Mouse (Mus musculus) v-Abl transformed pro-B cells (cell line): Measurements from ENCODE around the gene Dusp3.
"Not testable (repeated sequence)": the region's sequence is repeated elsewhere in the genome, so short reads cannot be mapped to it uniquely, and the experiment has no call there.

Experiments
- in situ Hi-C, 2 experiments: fragments of 400-800 bp; cut with MboI; formaldehyde crosslinking; loops; one replicate each; pipeline ENCODE4 v1.15.1; 2025; ENCODE audit not compliant: unreplicated experiment in 2 of 2

The Dusp3 gene

GRCm38 (mm10) chr11:102013201-102013600 lies 26.4 kb upstream of the Dusp3 start:
- in situ Hi-C loops: no loop called here

DNA sequence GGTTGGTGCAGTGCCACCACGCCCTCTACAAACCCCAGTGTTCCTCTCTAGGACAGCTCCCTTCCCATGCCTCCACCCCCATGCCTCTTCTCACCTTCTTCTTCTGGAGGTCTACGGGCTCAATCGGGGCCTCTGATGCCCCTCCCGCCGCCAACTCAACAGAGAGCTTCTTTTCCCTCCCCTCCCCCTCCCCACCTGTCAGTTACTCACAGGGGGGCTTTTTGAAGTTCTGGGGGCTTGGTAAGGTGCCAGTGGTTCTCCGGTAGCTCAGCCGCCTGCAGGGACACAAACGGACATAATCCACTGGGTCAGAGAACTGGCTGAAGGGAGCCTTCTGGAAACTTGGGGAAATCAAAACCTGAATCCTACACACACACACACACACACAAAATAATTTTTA lies 24.7 kb upstream of the Dusp3 start:
- in situ Hi-C loops: no loop called here

GRCm38 (mm10) chr11:102010140-102010539 lies 23.3 kb upstream of the Dusp3 start:
- in situ Hi-C loops: no loop called here

DNA sequence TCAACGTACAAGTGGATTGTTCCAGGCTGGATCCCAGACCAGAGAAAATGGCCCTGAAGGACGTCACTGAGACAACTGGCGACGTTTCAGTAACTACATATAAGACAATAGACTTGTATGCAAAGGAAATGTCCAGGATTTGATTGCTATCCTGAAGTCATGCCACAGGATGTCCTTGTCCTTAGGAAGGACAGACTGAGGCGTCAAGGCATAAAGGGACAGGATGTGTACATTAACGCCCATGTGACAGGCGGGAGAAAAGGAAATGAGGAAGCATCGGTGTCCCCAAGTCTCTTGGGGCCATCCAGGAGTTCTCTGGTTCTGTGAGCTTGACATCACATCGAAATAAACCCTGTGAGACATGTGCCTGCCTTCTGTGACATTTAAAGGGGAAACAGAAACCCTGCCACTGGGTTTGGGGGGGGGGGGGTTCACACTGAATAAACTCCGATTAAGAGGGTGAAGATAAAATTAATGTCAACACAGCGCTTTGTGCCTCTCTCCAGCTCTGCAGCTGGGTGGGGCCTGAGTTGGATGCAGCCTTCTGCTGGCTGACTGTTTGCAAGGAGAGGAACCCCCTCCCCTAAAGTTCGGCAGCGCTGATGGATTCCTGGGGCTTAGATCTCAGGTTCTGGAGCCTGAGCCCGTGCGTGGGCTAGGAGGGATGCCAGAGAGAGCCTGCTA lies 22.3 kb upstream of the Dusp3 start:
- in situ Hi-C loops: no loop called here

DNA sequence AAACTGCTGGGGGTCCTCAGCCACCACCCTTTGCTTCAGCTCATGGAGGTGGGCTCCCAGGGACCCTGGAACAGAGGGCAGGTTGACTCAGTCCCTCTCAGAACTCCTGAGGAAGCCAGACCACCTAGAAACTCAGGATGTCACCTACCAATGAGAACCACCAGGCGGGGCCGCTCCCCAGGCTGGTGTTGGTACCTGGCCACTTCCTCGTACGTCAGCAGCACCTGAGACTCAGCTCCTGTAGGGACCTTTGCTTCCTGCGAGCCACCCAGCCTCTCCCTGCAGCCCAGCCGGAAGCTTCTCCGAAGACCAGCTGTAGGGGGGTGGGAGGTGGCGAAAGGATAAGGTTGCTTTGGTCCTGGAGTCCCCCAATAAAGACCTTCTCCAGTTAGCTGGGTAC lies 21.6 kb upstream of the Dusp3 start:
- in situ Hi-C loops: no loop called here

GRCm38 (mm10) chr11:102006688-102007087 lies 19.9 kb upstream of the Dusp3 start:
- in situ Hi-C loops: no loop called here

DNA sequence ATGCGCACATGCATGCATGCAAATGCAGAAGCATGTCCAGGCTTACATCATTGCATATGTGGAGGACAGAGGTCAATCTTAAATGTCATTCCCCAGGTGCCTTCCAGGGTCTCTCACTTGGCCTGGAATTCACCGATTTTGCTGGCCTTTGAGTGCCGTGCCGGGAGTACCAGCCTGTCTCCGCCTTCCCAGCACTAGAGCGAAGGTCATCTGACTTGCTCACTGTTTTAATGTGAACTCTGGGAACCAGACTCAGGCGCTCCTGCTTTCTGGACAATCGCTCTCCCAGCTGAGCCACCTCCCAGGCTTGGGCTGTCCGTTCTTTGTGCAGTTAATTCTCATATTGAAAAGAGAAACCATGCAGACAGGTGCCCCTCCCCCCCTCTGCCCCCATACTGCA lies 19.5 kb upstream of the Dusp3 start:
- in situ Hi-C loops: no loop called here

GRCm38 (mm10) chr11:102004251-102004650 lies 17.4 kb upstream of the Dusp3 start:
- in situ Hi-C loops: no loop called here

DNA sequence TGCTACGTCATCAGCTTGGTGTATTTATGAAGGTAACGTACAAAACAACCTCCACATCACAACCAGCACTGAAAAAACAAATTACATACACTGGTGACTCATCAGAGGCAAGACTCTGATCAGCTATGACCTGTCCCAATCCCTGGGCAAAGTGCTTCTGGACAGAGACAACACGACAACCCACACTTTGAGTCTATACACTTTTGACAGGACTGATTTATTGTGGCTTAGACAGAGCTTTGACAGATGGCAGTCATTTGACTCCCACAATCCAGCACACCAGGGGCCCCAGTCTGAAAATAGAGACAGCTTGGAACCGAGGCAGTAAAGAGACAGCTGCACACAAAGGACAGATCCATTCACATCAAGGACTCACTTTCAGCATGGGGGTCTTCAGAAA lies 12.7 kb upstream of the Dusp3 start:
- in situ Hi-C loops: loop anchor here in 1 of 2 experiments (5.0 to 10.0 kb wide), 2 partner anchors 38 to 145 kb away; partner anchors contain the start of gene Nags

DNA sequence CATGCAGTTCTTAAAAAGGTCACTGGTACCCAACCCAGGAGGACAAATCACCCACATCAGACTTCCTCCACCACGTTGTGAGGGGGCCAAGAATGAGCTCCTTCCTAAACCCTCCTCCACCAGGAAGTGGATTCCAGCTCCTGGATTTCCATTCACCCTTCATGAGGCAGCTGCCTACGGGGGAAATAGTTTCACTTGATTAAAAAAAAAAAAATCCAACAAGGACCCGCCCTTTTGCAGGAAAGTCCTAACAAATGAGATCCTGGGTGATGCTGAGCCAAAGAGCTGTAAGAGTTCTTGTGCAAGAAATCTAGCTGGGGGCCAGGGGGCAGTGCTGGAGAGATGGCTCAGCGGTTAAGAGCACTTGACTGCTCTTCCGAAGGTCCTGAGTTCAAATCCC lies 11.4 kb upstream of the Dusp3 start:
- in situ Hi-C loops: loop anchor here in 1 of 2 experiments (5.0 to 10.0 kb wide), 2 partner anchors 39 to 147 kb away; partner anchors contain the start of gene Nags

- in situ Hi-C loops: loop anchor here in 1 of 2 experiments (5.0 to 10.0 kb wide), 2 partner anchors 41 to 149 kb away; partner anchors contain the start of gene Nags
Measured at GRCm38 (mm10) chr11:101995938-101996337, 9.1 kb upstream of the Dusp3 start.

- in situ Hi-C loops: loop anchor here (5.0 to 10.0 kb wide), 3 partner anchors 43 to 151 kb away; partner anchors contain the start of gene Nags (in 1 of the 2)
Measured at GRCm38 (mm10) chr11:101994100-101994499, 7.3 kb upstream of the Dusp3 start.

DNA sequence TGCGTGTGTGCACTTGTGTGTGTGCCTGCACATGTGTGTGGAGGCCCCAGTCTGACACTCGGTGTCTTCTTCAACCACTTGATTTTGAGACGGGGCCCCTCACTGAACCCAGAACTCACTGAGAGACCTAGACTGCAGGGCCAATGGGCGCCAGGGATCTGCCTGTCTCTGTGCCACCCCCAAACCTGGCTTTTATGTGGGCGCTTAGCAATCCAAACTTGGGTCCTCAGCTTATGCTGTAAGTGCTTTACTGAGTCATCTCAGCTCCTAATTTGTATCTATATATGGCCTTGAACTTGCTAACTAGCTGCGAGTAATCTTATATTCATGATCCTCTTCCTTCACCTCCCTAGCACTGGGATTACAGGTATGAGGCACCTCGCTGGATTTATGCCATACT lies 5.6 kb upstream of the Dusp3 start:
- in situ Hi-C loops: loop anchor here (5.0 to 10.0 kb wide), 3 partner anchors 45 to 152 kb away; partner anchors contain the start of gene Nags (in 1 of the 2)

GRCm38 (mm10) chr11:101991813-101992212 lies 5.0 kb upstream of the Dusp3 start:
- in situ Hi-C loops: loop anchor here (5.0 to 10.0 kb wide), 3 partner anchors 45 to 153 kb away; partner anchors contain the start of gene Nags (in 1 of the 2)

- in situ Hi-C loops: loop anchor here (5.0 to 10.0 kb wide), 3 partner anchors 47 to 155 kb away; partner anchors contain the start of gene Nags (in 1 of the 2)
Measured at GRCm38 (mm10) chr11:101990244-101990643, 3.4 kb upstream of the Dusp3 start.

- in situ Hi-C loops: no loop called here
Measured at GRCm38 (mm10) chr11:101985990-101986389, 823 bp downstream of the Dusp3 start.

DNA sequence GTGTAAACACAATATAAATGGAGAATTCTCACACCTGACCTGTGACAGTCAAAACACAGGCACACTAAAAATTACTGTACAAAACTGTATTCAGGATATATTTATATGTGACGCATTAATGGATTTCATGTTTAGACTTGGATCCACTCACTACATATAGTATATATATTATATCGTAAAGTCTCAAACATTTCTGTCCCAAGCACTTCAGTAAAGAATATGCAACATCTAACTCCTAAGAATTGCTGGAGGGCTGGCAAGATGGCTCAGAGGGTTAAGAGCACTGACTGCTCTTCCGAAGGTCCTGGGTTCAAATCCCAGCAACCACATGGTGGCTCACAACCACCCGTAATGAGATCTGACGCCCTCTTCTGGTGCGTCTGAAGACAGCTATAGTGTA lies 1.4 kb downstream of the Dusp3 start:
- in situ Hi-C loops: not testable (repeated sequence)

- in situ Hi-C loops: no loop called here
Measured at GRCm38 (mm10) chr11:101984054-101985025, 2.5 kb downstream of the Dusp3 start, which contains the start of gene Cfap97d1. Gene Cfap97d1 (plus strand): TSS chr11:101984279.

DNA sequence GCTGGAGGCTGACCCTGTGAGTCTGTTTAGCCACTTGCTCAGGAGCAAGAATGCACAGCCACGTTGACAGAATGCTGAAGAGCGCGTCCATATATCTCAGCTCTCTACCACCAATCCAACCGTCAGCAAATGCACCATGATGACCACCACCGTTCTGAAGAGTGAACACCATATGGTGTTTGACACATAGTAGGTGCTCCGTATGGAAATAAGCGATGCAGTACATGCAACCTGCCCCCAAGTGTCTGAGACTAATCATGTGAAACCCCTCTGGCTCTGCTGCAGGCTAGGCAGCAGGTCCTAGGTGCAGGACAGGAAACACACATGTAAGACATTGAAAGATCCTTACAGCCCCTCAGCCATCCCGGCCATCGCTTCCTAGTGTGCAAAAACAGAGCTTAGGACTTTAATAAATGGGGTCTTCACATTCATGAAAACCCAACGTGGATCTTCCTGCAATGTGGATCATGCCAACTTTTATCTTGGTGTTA lies 3.3 kb downstream of the Dusp3 start:
- in situ Hi-C loops: no loop called here

DNA sequence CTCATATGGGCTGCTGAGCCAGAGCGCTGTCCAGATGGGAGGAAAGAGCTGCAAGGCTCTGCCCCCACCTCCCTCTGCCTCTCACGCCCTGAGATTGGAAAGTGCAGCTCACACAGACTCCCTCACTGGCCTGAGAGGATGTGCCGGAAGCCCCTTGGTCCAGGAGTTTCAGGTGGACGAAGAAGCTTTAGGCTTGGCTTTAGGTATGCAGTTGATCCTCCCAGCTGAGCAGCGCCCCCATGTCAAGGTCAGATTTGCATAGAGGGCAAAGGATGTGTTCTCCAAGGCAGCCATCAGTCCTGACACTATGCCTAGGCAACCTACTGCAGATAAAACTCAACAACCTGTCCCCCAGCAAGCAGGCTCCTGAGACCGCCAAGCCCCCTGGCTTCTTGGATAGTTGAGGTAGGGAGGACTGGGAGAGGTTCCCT lies 3.8 kb downstream of the Dusp3 start:
- in situ Hi-C loops: no loop called here

- in situ Hi-C loops: no loop called here
Measured at GRCm38 (mm10) chr11:101981850-101982249, 5.0 kb downstream of the Dusp3 start.
